Mouse (Mus musculus) adrenal gland, postnatal 36 days (tissue): Measurements from ENCODE around the gene Traf3. TPM values are rescaled to one million over a fixed set of nuclear protein-coding genes. Genes with fewer than 3 reads are reported as not detected.

Experiments used
- DNase-seq, 2 experiments: peaks; one replicate each; pipeline ENCODE4 v3.0.0; 2021; ENCODE audit warnings: mixed read lengths in 1 of 2
- total RNA-seq, 2 experiments: library from RNA; stranded (reverse); gene quantifications; 2 replicates each; pipeline ENCODE4 v1.2.3; 2021

Traf3 gene
- total RNA-seq, 2 experiments from 2014 or later: 28.9 to 30.9 TPM

GRCm38 (mm10) chr12:111250116-111250515, 83.9 kb downstream of the Traf3 start:
- DNase-seq: no peak

GRCm38 (mm10) chr12:111251227-111251626, 85.1 kb downstream of the Traf3 start:
- no peak for DNase-seq

- no peak for DNase-seq
Observed at GRCm38 (mm10) chr12:111263650-111264049, 97.5 kb downstream of the Traf3 start.

GRCm38 (mm10) chr12:111265212-111265611, 99.0 kb downstream of the Traf3 start:
- no peak for DNase-seq

- no peak for DNase-seq
Observed at GRCm38 (mm10) chr12:111266592-111266991, 100.4 kb downstream of the Traf3 start.

- DNase-seq: no peak
Observed at GRCm38 (mm10) chr12:111267673-111268325, 101.6 kb downstream of the Traf3 start.

- no peak for DNase-seq
Observed at GRCm38 (mm10) chr12:111270629-111271277, 104.6 kb downstream of the Traf3 start, which contains the start of gene Amn. Gene Amn, plus strand, starts transcription at chr12:111271095.

- no peak for DNase-seq
Observed at GRCm38 (mm10) chr12:111271406-111271805, 105.2 kb downstream of the Traf3 start.

- DNase-seq: no peak
Observed at GRCm38 (mm10) chr12:111271966-111272365, 105.8 kb downstream of the Traf3 start.

- peak; percentile 87 for DNase-seq
Observed at GRCm38 (mm10) chr12:111272420-111272819, 106.2 kb downstream of the Traf3 start.

- DNase-seq: no peak
Observed at GRCm38 (mm10) chr12:111274006-111274405, 107.8 kb downstream of the Traf3 start.

- no peak for DNase-seq
Observed at GRCm38 (mm10) chr12:111274447-111275149, 108.4 kb downstream of the Traf3 start.

- DNase-seq: peak; percentile 84 to 85
Observed at GRCm38 (mm10) chr12:111275150-111275841, 109.1 kb downstream of the Traf3 start.

GRCm38 (mm10) chr12:111276371-111276770, 110.2 kb downstream of the Traf3 start:
- DNase-seq: no peak

GRCm38 (mm10) chr12:111283573-111283972, 117.4 kb downstream of the Traf3 start:
- DNase-seq: no peak

GRCm38 (mm10) chr12:111284532-111284931, 118.4 kb downstream of the Traf3 start:
- no peak for DNase-seq

- no peak for DNase-seq
Observed at GRCm38 (mm10) chr12:111293025-111293424, 126.9 kb downstream of the Traf3 start.

- DNase-seq: no peak
Observed at GRCm38 (mm10) chr12:111301322-111302017, 135.3 kb downstream of the Traf3 start.

- DNase-seq: no peak
Observed at GRCm38 (mm10) chr12:111302018-111302345, 135.8 kb downstream of the Traf3 start.

GRCm38 (mm10) chr12:111303702-111304337, 137.7 kb downstream of the Traf3 start:
- DNase-seq: no peak

GRCm38 (mm10) chr12:111306821-111307220, 140.7 kb downstream of the Traf3 start:
- DNase-seq: peak; percentile 86 to 88
